Mouse (Mus musculus) stomach, embryonic 14.5 days (tissue): ENCODE data around the gene Notch2. TPM values are rescaled to one million over a fixed set of nuclear protein-coding genes. Genes with fewer than 3 reads are reported as not detected.

Experiments used
- ATAC-seq: fragments of 200-750 bp; cut with Nextera tagmentation; 2 replicates; pipeline ENCODE4 v1.8.0; 2017; ENCODE audit warnings: low read depth, moderate TSS enrichment; ENCODE audit not compliant: insufficient number of reproducible peaks, insufficient read depth, low FRiP score
- H3K27ac ChIP-seq: fragments of 300-500 bp; sonication (generic); 2 replicates; pipeline ENCODE4 v1.5.1; 2014; ENCODE audit warnings: mild to moderate bottlenecking, low read length, moderate library complexity, mixed read lengths
- H3K27me3 ChIP-seq: fragments of 300-500 bp; sonication (generic); 2 replicates; pipeline ENCODE4 v1.6.1; 2014; ENCODE audit warnings: low read length, control low read depth, mixed read lengths; ENCODE audit not compliant: control insufficient read depth, insufficient read depth
- H3K36me3 ChIP-seq: fragments of 300-500 bp; sonication (generic); 2 replicates; pipeline ENCODE4 v1.6.1; 2014; ENCODE audit warnings: mild to moderate bottlenecking, control low read depth, low read length, moderate library complexity, mixed read lengths; ENCODE audit not compliant: control insufficient read depth, insufficient read depth
- H3K4me1 ChIP-seq: fragments of 300-500 bp; sonication (generic); 2 replicates; pipeline ENCODE4 v1.6.1; 2014; ENCODE audit warnings: low read length, control low read depth, mixed read lengths; ENCODE audit not compliant: control insufficient read depth, insufficient read depth
- H3K4me2 ChIP-seq: fragments of 300-500 bp; sonication (generic); replicated peaks from 2 replicates; pipeline ENCODE4 v1.6.1; 2014; ENCODE audit warnings: low read depth, low read length, control low read depth
- H3K4me3 ChIP-seq: fragments of 300-500 bp; sonication (generic); 2 replicates; pipeline ENCODE4 v1.5.1; 2014; ENCODE audit warnings: low read depth, low read length, control low read depth
- H3K9ac ChIP-seq: fragments of 300-500 bp; sonication (generic); replicated peaks from 2 replicates; pipeline ENCODE4 v1.6.1; 2014; ENCODE audit warnings: low read depth, mild to moderate bottlenecking, control low read depth, low read length, moderate library complexity, mixed read lengths
- H3K9me3 ChIP-seq: fragments of 300-500 bp; sonication (generic); 2 replicates; pipeline ENCODE4 v1.6.1; 2016; ENCODE audit warnings: low read depth, low read length, control low read depth; ENCODE audit not compliant: control insufficient read depth
- whole genome bisulfite sequencing: fragments of 180-500 bp; shearing (Covaris S2); extraction: QIAGEN DNeasy Blood & Tissue Kit; methylation state at CpG from one replicate; pipeline ENCODE4 v1.1.7; 2014; 5-methylcytosine and 5-hydroxymethylcytosine counted together
- polyA plus RNA-seq: library from polyadenylated mRNA; unstranded; fragments of >200 nt; fragmentation: Nextera tagmentation; extraction: Ambion mirVana; gene quantifications from 2 replicates; pipeline ENCODE4 v1.2.1, GENCODE M21; 2014

The Notch2 gene
- polyA plus RNA-seq, 1 experiment from 2014 or later, result 36.2 TPM

- H3K4me1 ChIP-seq, result no peaks in the 10 kb centered on the region
- H3K9ac ChIP-seq, result no peak overlapping the region
- WGBS, result 82% methylated on average over 4 of the region's 4 CpGs
- H3K27ac ChIP-seq, result no peak overlapping the region
- H3K27me3 ChIP-seq, result no peaks in the 10 kb centered on the region
- no peak overlapping the region for H3K4me3 ChIP-seq
- no peaks in the 10 kb centered on the region for H3K36me3 ChIP-seq
- no peak for ATAC-seq
- no peak overlapping the region for H3K4me2 ChIP-seq
- peaks cover 5% of the 10 kb centered on the region for H3K9me3 ChIP-seq
Measured at GRCm38 (mm10) chr3:98178340-98178739, 165.0 kb downstream of the Notch2 start.

- Histone ChIP-seq H3K4me3 (no peak overlapping the region), H3K4me2 (no peak overlapping the region), H3K36me3 (no peaks in the 10 kb centered on the region), H3K27ac (no peak overlapping the region), H3K9me3 (peaks cover 3% of the 10 kb centered on the region; the same call in 1 of the 2 replicates), H3K9ac (no peak overlapping the region), H3K4me1 (no peaks in the 10 kb centered on the region), H3K27me3 (no peaks in the 10 kb centered on the region)
- 23% methylated on average over 7 of the region's 7 CpGs for WGBS
- ATAC-seq, result no peak
Measured at GRCm38 (mm10) chr3:98180805-98181204, 167.5 kb downstream of the Notch2 start.

- ATAC-seq, result peak; percentile 33; the same call in 1 of the 2 replicates
- no peaks in the 10 kb centered on the region for H3K4me1 ChIP-seq
- H3K9me3 ChIP-seq, result no peaks in the 10 kb centered on the region; the same call in 1 of the 2 replicates
- no peaks in the 10 kb centered on the region for H3K27me3 ChIP-seq
- 44% methylated on average over 10 of the region's 10 CpGs for WGBS
- no peak overlapping the region for H3K4me2 ChIP-seq
- no peak overlapping the region for H3K4me3 ChIP-seq
- H3K36me3 ChIP-seq, result no peaks in the 10 kb centered on the region
- H3K9ac ChIP-seq, result no peak overlapping the region
- no peak overlapping the region for H3K27ac ChIP-seq
Measured at GRCm38 (mm10) chr3:98185163-98185714, 171.9 kb downstream of the Notch2 start.

GRCm38 (mm10) chr3:98187777-98188176 is 174.4 kb downstream of the Notch2 start:
- Histone ChIP-seq H3K27ac (no peak overlapping the region), H3K4me3 (no peak overlapping the region), H3K36me3 (no peaks in the 10 kb centered on the region), H3K27me3 (no peaks in the 10 kb centered on the region), H3K4me1 (no peaks in the 10 kb centered on the region), H3K4me2 (no peak overlapping the region), H3K9me3 (no peaks in the 10 kb centered on the region; the same call in 1 of the 2 replicates), H3K9ac (no peak overlapping the region)
- no peak for ATAC-seq
- 84% methylated on average over 3 of the region's 3 CpGs for WGBS

GRCm38 (mm10) chr3:98197711-98198532 is 184.6 kb downstream of the Notch2 start:
- H3K4me3 ChIP-seq, result no peak overlapping the region
- H3K27me3 ChIP-seq, result no peaks in the 10 kb centered on the region
- no peaks in the 10 kb centered on the region for H3K9me3 ChIP-seq
- H3K9ac ChIP-seq, result no peak overlapping the region
- 26% methylated on average over 9 of the region's 9 CpGs for WGBS
- no peak overlapping the region for H3K27ac ChIP-seq
- no peak overlapping the region for H3K4me2 ChIP-seq
- ATAC-seq, result peak; percentile 67; the same call in 1 of the 2 replicates
- peaks cover 11% of the 10 kb centered on the region for H3K4me1 ChIP-seq
- H3K36me3 ChIP-seq, result no peaks in the 10 kb centered on the region

GRCm38 (mm10) chr3:98199747-98200146 is 186.4 kb downstream of the Notch2 start:
- no peak overlapping the region for H3K27ac ChIP-seq
- no peak for ATAC-seq
- no peaks in the 10 kb centered on the region for H3K9me3 ChIP-seq
- 53% methylated on average over 5 of the region's 5 CpGs for WGBS
- no peak overlapping the region for H3K4me2 ChIP-seq
- no peaks in the 10 kb centered on the region for H3K27me3 ChIP-seq
- H3K36me3 ChIP-seq, result no peaks in the 10 kb centered on the region
- no peak overlapping the region for H3K4me3 ChIP-seq
- H3K9ac ChIP-seq, result no peak overlapping the region
- H3K4me1 ChIP-seq, result peaks cover 11% of the 10 kb centered on the region

Other genes with a start within 250 kb of the Notch2 start
- 27.1 and 29.5 TPM in 2 replicates for gene Pde4dip, start 124.8 kb upstream of the Notch2 start, polyA plus RNA-seq
- gene Sec22b, start 112.3 kb upstream of the Notch2 start, polyA plus RNA-seq, result 159 and 173 TPM in 2 replicates
- 0.14 TPM in 1 of 2 replicates, not detected in the other for gene Adam30, start 147.1 kb downstream of the Notch2 start, polyA plus RNA-seq
- not detected in 2 replicates for gene Reg4, start 208.6 kb downstream of the Notch2 start, polyA plus RNA-seq